Mouse (Mus musculus): ENCODE results near the gene Hsd17b11.

GRCm38 (mm10) chr5:104047200-104048105, 25.7 kb upstream of the Hsd17b11 start:
- TF ChIP-seq EP300 (IDR thresholded peaks at IDR 0.05; ENCODE audit: low read depth in 1 of 2, low read length in 2 of 2) (peak in 1 of 2 experiments; percentile 8; a peak in 1 of 4 replicates), CTCF (IDR thresholded peaks at IDR 0.05 in 2 of 3, conservative IDR thresholded peaks at IDR 0.05 in 1 of 3; ENCODE audit: control insufficient read depth in 1 of 3, insufficient read depth in 1 of 3, low read depth in 2 of 3, low read length in 3 of 3, poor library complexity in 1 of 3, severe bottlenecking in 1 of 3) (no peak), HCFC1 (IDR thresholded peaks at IDR 0.05; ENCODE audit: low read depth, low read length) (no peak; the same call in 1 of the 2 replicates), POLR2A (IDR thresholded peaks at IDR 0.05; ENCODE audit: control insufficient read depth in 1 of 2, insufficient read depth in 1 of 2, low read depth in 1 of 2, low read length in 2 of 2, poor library complexity in 1 of 2) (no peak), ZC3H11A (IDR thresholded peaks at IDR 0.05; ENCODE audit: low read depth, low read length) (no peak), ZNF384 (IDR thresholded peaks at IDR 0.05; ENCODE audit: low read depth, low read length) (no peak), USF2 (IDR thresholded peaks at IDR 0.05; ENCODE audit: borderline replicate concordance in 1 of 2, insufficient read depth in 1 of 2, low read depth in 1 of 2, low read length in 2 of 2) (0 out of 4 replicates have a peak, but pooled peaks of 1 of the 2 experiments have one; percentile 14), JUND (IDR thresholded peaks at IDR 0.05; ENCODE audit: low read depth, low read length) (no peak), MYC (IDR thresholded peaks at IDR 0.05; ENCODE audit: low read depth, low read length) (peak; percentile 52; the same call in 1 of the 2 replicates)
